Mouse (Mus musculus) lung, postnatal 25 days (tissue): Measurements from ENCODE around the gene Surf2.

ENCODE experiments used
- DNase-seq: peaks from one replicate; pipeline ENCODE4 v3.0.0; 2022; ENCODE audit warnings: low spot score

Gene Surf2

DNA sequence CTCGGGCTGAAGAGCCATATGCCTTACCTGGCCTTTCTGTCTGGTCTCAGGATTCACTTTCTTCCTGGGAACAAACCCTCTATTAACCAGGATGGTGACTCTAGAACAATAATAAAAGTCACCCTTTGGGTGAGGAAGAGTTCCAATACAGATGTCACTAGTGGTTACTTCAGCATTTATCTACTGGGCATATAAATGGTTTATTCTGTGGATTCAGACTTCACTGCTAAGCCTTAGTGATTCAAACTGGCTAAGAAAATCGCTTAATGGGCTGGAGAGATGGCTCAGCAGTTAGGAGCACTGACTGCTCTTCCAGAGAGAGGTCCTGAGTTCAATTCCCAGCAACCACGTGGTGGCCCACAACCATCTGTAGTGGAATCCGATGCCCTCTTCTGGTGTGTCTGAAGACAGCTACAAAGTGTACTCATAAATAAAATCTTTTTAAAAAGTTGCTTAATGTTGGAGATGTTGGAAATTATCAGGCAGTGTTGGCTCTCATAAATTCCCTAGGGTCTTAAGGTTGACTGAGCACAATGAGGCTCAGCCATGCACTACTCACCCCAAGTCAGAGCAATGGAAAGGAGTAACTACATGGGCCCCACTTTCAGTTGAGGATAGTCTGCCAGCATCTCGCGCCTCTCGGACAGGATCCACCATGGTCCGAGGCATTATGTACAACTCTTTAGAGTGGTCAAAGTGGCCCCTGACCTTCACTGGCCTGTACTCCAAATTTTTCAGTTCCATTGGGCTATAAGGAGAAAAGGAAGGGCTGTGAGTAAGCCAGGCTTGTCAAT is 1.8 kb upstream of the Surf2 start:
- no peak for DNase-seq

DNA sequence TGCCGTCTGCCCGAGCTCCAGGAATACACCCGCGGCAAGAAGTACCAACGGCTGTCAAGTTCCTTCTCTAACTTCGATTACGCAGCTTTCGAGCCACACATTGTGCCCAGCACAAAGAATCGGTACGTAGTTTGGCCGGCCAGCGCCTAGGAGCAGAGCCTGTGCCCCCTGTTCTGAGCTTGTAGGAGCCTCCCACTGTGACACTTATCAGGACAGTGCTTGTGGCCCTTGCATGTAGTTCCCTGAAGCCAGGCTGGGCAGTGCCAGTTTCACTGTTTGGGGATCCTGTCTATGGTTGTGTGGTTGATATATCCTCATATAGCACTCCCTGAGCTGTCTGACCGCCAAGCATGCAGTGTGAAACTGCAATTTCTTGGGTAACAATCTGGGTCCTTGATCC is 571 bp downstream of the Surf2 start:
- no peak for DNase-seq

DNA sequence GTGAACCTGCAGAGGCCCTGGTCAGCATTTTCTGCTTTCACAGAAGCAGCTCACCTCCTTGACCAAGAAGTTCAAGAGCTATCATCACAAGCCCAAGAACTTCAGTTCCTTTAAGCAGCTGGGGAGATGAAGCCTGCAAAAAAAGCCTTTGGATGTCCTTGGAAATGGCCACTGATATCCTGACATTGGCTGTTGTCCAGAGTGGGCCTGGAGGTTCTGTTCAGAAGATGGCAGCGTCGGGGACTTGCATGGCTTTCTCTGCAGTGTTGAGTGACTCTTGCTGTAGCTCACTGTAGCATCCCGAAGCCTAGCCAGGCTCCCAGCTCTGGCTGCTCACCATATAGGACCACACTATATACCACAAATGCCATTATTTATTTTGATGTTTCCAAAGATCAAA is 3.5 kb downstream of the Surf2 start:
- no peak for DNase-seq

DNA sequence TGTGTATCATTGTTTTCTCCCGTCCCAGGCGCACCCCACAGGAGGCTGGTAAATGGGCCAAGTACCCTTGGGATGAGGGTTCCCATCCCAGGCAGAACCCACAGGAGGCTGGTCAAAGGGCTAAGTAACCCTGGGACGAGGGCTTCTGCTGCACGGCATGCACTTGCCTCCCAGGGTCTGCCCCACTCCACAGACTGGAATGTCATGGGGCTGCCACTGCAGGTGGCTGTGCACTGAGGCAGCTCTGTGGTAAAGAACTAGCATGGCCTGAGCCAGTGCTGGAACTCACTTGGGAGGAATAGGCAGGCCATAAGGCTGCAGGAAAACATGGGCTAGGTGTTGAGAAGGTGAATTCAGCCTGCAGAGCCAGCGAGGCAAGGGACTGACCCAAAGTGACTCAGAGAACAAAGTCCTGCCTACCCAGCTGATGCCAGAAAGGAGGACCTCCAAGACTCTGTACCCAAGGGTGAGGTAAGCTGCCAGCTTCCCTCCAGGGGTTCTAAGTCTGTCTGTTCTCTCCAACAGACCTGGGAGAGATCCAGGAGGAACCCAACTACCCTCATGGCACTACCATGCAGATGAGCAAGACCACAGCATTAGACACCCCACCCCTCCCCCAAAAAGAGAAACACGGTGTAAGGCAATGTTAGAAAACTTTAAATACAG is 4.2 kb downstream of the Surf2 start:
- no peak for DNase-seq

DNA sequence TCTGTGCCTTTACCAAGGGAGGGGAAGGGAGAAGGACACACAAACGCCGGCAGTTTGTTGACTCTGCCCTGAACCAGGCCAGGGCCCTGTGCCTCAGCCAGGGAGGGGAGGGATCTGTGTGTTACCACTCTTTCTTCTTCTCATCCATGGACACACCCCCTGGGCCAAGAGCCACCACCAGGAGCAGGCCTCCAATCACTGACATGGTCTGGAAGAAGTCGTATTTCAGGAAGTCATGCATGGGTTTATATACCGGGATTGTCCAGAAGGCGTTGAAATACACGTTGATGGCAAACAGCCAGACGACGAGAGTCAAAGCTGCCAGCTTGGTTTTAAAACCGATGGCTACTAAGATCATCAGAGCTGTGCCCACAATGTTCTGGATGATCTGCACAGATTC is 5.6 kb downstream of the Surf2 start:
- no peak for DNase-seq

DNA sequence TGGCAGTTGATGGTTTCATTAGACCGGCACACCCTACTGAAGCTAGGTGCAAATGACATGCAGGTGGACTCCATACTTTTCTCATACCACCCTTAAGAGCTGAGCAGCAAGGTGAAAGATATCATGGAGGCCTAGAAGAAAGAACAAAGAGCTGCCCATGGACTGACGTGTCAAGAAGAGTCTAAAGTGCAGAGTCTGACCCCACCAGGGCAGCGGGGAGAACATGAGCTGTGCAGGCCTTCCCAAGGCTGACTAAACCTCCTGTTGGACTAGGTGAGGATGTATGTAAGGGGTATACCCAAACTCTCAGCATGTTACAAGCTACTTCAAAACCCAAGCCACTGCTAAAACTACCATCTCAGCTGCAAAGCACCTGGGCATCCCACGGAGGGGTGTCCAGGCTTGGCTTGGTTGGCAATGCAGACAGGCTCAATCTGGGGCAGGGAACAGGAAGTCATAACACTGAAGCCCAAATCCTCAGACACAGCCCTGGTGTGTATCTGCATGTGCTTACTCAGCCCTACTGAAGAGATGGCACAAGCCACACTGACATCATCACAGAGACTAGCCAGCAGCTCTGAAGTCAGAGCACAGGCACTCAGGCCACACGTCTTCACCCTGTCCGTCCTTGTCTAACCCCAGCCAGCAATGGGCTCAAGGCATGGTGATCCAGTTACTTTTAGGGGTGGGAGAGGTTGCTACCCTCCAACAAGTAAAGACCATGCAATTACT is 11.7 kb downstream of the Surf2 start:
- DNase-seq, result no peak

DNA sequence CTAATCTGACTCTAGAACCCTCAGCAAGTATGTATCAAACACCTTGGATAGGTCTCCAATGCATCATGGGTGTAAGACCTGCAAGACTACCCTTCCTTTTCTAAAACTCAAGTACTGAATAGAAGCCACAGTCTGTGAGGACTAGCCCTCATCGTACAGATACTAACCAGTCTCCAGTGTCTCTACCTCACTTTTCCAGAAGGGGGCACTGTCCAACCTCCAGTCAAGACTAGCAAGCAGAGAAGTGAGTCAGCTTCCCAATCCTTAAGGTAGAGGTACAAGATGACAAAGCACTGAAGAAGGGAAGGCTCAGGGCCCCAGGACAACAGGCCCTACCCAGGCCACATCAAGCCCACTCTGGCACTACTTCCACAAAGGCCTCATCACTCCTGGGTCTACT is 14.2 kb downstream of the Surf2 start:
- DNase-seq, result peak; percentile 77

DNA sequence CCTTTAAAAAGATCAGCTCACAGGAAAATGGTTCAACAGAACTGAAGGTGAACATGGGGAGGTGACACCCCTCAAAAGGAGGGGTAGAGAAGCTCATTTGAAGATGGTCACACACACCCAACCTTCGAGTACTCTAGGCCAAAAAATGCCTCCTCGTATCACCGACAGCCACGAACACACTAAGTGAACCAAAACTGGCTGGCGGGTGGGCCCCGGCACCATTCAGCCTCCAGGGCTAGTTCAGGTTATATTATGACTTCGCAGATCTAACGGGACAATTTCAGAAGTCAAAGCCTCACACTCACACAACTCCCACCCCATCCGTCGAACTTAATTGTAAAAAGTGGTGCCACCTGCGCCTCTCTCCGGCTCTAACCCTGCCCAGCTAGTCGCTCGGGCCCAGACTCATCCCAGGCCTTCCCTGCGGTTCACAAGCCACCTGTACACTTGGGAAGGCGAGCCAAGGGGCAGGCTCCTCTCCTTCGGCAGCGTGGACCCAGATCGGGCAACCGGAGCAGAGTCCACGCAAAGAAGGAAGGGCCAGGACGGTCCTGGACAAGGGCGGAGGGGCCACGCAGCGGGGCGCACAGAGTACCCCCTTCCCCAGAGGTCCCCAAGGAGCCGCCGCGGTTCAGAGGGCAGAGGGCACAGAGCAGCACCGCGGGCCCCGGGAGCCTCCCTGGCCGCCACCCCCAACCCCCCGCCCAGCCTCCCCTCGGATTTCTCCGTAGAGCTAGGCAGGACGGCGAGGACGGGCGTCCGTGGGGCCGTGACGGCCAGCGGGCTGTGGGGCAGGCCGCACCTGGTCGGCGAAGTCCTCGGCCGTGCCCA is 16.5 kb downstream of the Surf2 start:
- DNase-seq, result peak; percentile 9

DNA sequence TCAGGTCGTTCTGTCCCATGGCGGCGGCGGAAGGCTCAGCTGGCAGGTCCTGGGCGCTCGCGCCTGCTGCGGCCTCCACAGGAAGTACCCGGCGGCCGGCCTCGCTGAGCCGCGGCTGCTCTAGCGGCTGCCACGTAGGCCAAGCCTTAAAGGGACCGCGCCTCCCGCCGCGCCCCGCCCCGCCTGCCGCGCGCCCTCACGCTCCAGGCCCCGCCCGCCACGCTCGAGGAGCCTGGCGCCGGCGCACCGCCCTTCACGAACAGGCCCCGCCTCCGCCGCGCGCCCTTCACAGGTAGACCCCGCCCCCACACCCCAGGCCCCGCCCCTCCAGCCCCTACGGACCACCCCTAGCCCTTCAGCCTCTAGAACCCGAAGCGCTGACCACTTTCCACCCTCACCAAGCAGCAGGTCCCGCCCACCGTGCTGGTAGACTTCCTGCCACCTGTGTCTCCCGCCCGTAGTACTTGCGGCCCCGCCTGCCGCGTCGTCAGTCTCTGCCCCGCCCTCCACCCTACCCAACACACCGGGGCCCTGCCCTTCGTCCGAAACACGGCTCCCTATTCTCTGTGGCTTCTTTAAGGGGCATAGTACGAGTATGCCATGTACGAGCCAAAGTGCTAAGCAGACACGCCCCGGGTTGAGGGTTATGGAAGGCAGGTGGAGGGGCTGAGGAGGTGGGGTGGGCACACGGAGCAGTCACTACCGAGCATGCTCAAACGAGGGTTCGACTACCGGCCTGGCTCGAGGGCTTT is 17.3 kb downstream of the Surf2 start, which contains the start of the genes Surf4 and Stkld1:
Gene Surf4 (minus strand): TSS at position 625 of the 752 bp plus-strand sequence.
Gene Stkld1 (plus strand): TSS at position 744 of the 752 bp plus-strand sequence.
- peak; percentile 95 for DNase-seq

DNA sequence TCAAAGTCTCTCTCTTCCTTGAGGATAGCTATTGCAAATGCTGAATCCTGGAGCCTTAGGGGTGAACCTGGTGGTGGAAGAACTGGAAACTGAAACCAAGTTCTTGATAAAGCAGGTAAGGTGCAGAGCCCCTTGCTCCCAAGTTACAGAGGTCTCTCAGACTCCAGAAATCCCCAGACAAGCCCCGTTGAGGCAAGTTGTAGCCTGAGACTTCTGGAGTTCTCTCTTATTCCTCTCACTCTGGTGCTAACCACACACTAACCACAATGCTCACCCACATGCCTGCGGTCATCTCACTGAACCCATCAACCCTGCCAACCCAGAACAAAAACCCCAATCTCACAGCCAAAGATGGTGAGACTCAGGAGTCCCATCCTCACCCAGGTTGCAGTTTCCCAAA is 19.1 kb downstream of the Surf2 start:
- DNase-seq, result no peak

DNA sequence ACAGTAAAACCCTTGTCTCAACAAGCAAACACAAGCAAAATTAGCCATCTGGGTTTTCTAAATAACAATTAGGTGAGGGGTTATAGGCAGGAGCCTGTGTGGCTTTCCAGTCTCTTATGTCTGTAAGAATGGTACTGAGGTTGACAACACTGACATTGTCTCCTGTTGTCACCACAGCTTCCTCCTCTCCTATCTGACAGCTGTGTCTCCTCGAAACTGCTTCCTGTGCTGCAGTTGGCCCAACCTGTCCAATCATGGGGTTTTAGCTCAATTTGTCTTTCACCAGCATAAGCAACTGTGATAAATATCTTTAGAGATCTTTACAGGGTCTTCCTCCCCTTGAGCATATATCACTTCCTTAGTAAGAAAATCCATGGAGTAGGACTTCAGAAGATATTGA is 20.3 kb downstream of the Surf2 start:
- no peak for DNase-seq

DNA sequence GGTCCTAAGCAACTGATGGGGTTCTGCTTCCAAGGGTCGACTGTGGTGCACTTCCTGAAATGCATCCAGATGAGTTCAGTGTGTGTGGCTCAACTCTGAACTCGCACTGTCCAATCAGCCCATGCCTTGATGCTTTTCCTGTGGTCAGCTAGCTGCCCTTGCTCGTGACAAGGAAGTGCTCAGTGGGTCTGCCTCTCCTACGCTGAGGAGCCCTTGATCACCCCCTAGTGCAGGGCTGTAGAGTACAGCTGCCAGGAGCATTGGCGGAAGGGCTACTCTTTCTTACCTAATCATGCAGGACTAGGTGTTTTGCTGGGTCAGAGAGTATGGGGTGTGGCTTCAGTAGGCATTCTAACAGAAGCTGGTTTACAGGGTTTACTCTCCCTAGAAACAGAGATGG is 25.4 kb downstream of the Surf2 start:
- peak; percentile 59 for DNase-seq

DNA sequence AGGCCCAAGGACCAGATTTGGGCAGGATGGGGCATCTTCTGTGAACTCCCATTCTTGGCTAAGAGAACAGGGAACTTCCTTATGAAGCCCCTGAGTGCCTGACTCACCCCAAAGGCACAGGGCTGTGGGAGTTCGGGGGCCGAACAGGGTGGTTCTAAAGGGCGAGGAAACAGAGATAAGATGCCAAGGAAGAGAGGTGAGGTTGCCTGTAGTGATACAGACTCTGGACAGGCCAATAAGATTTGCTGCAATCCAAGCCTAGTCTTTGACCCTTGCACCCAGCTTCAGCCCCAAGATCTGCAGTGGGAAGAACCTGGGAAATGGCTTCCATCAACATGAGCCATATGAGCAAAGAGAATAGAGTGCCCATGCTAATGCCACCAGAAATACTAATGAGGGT is 27.1 kb downstream of the Surf2 start:
- DNase-seq, result no peak

DNA sequence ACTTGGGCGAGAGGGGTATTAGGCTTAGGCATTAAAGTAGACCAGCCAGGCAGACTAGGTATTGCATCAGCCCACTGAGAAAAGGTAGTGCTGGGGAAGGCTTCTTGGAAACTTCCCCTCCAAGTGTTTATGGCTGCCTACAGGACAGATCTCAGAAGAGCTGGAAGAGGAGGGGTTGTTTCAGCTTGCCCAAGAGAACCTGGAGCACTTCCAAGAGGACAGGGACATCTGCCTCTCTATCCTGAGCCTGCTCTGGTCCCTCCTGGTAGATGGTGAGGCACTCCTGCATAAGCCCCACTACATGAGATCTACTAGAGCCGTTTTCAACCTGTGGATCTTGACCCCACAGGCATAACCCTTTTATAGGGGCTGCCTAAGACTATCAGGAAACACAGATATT is 34.2 kb downstream of the Surf2 start:
- no peak for DNase-seq

DNA sequence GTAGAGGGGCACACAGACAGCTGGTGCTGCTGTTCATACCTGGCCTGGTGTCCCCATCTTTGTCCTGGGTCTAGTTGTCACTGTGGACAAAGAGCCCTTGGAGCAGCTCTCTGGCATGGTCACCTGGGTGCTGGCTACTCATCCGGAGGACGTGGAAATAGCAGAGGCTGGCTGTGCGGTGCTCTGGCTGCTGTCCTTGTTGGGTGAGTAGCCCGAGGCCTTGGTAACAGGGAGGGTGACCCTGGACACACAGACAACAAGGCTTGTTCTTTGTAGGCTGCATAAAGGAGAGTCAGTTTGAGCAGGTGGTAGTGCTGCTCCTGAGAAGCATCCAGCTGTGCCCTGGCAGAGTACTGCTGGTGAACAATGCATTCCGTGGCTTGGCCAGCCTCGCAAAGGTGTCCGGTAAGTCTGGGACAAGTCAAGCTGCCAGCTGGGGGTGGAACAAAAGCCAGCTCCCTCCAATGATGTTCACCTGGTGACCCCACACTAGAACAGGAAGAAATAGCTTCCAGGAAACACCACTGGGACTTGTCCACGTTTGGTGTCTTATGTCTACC is 35.3 kb downstream of the Surf2 start:
- DNase-seq, result no peak

DNA sequence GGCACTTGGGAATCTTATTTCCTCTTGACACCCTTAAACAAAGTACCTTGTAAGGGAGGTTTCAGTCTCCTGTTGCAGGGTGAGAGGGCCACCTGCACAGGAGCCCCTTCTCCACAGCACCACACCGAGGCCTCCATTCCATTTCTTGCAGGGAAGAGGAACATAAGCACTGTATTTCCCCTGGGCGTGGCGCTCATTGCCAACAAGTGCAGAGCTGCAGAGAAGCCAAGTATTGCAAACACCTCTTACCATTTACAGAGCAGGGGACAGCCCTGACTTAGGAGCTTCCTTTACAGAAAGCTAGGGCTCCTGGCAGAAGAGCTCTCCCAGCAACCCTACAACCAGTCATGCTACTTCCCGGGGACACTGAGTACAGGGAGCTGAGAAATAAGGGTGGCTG is 36.0 kb downstream of the Surf2 start:
- DNase-seq, result no peak

DNA sequence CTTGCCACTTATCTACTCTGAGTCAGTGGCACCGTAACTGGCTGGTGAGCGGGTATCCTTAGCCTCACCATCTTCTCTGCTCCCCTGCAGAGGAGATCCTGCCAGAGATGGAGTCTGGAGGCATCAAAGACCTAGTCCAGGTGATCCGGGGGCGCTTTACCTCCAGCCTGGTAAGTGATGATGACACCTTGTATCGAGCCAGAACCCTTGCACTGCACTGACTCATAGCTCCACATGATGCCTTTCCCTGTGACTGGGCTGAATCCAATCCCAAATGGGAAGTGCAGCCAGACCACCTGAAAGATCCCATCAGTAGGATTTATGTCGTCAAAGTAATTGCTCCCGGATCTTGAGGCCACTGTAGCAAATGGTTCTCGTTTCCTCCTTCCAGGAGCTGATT is 36.7 kb downstream of the Surf2 start:
- DNase-seq, result no peak

DNA sequence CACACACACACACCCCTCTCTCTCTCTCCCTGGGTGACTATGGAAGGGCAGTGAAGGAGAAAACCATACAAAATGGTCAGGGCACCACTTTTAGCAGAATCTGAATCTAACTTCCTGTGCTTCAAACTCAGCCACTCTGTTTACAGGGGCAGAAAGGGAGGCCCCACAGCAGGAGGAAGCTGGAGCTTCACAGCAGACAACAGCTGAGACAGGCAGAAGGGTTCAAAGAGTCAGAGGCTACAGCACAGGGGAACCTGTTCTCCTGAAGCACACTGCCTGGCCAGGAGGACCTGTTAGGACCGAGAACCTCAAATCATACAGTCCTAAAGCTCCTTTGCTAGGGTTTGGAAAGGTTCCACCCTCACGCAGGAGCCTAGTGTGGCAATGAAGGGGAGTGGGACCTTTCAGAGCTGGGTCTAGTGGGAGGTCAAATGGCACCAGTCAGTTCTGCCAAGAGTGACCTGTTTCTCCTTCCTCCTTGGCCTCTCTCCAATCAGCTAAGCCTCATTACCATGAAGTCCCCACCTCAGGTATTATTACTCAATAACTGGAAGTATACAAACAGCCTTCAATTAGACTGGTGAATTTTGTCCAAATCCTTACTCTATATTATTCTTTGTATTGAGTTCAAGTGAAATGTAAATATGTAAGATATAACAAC is 38.7 kb downstream of the Surf2 start:
- DNase-seq, result peak; percentile 52

DNA sequence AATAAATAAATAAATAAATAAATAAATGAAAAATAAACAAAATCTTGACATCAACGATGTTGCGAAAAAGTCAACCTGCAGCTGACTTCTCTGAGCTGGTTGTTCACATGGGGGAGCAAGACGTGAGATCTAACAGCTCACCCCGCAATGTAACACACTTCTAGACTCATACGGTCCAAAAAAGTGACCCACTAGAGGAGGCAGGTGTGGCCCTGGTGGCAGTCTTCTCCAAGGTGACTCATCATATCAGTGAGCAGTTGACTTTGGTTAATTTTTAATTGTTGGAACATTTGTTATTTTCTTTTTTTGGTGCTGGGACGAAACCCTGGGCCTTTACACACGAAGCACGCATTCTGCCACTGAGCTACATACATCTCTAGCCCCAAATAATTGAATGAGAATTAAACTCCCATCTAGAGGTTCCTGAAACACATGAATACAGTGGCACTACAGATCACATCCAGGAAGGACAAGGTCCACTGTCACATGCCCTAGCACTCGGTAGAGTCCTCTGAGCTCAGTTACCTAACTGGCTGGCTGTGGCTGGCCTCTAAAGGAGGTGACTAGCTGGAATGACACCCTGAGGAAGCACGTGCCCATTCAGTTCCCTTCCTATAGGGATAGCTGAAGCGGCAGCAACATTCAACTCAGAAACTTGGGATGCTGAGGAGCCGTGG is 40.8 kb downstream of the Surf2 start:
- DNase-seq, result no peak

DNA sequence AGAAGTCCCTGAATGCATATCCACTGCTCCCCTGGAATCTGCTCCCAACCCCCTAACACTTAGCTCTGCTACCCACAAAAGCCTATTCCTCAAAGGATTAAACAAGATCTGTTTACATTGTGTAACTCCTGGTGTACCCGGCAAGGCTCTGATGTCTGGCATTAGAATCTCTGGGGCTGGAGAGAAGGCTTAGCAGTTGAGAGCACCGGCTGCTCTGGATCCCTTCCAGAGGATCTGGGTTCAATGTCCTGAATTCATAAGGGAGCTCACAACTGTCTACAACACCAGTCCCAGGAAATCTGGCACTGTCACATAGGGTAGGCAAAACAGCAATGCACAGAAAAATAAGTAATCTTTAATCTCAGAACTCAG is 41.3 kb downstream of the Surf2 start:
- DNase-seq, result no peak
